Mouse (Mus musculus): ENCODE measurements around the gene Fcho1.

DNA sequence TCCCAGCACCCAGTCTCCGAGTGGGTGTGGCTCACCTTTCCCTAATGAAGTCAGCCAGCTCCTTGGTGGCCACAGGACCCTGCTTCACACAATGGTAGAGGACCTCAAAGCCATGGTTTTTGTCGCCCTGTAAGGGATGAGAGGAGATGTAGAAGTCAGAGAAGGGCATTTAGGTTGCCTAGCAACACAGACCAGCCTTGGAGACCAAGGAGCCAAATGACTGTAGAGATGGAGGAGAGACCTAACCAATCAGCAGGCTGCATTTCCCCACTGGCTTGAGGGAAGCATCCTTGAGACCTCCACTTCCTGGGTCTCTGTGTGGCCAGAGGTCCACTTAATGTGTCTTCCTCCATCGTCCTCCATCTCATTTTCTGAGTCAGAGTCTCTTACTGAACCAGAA is 7.3 kb downstream of the Fcho1 start:
- TF ChIP-seq CTCF (IDR thresholded peaks at IDR 0.05; ENCODE audit: extremely low read depth, insufficient read length, insufficient replicate concordance, low read depth, low read length) (no peak), POLR2A (IDR thresholded peaks at IDR 0.05; ENCODE audit: low read depth, low read length) (no peak)
